ENCODE assay signal across 8 mouse cellular contexts in the genomic region with DNA sequence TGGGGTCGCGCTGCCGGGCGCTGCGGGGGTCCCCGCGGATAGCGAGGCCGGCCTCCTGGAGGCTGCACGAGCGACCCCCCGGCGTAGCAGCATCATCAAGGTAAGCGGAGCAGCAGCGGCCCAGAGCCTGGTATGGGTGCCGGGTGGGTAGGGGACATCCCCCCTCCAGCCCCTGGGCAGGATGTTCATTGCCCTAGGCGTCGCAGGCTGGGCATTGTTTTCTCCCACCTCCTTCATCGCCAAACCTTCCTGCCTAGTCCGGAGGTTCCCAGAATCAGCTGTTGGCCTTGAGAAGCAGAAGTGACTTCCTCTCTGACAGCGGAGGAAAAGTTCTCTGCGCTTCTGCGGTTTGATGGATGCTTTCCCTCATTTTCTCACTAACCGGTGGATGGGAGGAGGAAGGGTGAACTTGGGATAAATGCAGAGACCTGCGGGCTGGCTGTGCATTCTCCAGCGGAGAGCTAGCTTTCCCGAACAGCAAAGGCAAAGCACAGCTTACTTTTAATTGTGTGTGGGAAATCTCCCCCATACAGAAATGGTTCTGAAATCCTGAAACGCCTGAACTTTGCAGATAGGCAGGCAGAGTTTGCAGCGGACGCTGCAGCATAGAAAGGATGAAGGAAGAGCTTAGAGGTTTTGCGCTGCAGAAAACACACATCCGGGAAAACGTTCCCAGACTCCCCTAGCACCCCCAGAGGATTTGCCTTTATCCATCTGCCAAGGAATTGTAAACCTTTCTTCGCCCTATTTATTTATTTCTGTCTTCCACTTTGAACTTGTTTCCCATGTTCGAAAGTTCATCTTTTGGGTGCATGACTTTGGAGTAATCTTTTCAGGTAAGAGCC. TPM values are rescaled to one million over a fixed set of nuclear protein-coding genes. Genes with fewer than 3 reads are reported as not detected.
A peak's percentile ranks its signal among the peaks of the same experiment; 100 is the strongest.
DNase-seq lines count a peak whose midpoint lies in the region; ATAC-seq and TF ChIP-seq lines count a peak whose summit lies in the region.

No protein-coding gene starts in this region.

- intact Hi-C loops in heart, adult 2 months (cut with DNase I) = loop anchor here (5.0 to 10.0 kb wide), 3 partner anchors 106 to 1568 kb away; a partner anchor contains a TSS

- no peak for ATAC-seq in liver, embryonic 11.5 days (replicated peaks; ENCODE audit: low FRiP score)
- no peak for ATAC-seq in megakaryocyte-erythroid progenitor cell, adult 5-6 weeks (replicated peaks; ENCODE audit: low FRiP score, low TSS enrichment, poor library complexity, severe bottlenecking)

- peak overlapping the region; percentile 75 for H3K4me2 ChIP-seq in liver, embryonic 11.5 days

- WGBS in thymus, adult 2 months = 12% methylated on average over 35 of the region's 35 CpGs
- 4% methylated on average over 35 of the region's 35 CpGs for WGBS in heart, adult 2 months
- 5% methylated on average over 35 of the region's 35 CpGs for WGBS in liver, embryonic 11.5 days

- peak overlapping the region; percentile 70 for H3K9ac ChIP-seq in heart, adult 2 months (ENCODE audit: low read depth, low read length)
- H3K9ac ChIP-seq in liver, embryonic 11.5 days (ENCODE audit: low read depth, low read length) = no peak overlapping the region; the same call in 1 of the 2 replicates

- H3K36me3 ChIP-seq in thymus, adult 2 months (ENCODE audit: control insufficient read depth, insufficient read depth, low read length) = no peaks in the 10 kb centered on the region
- H3K36me3 ChIP-seq in heart, adult 2 months (ENCODE audit: control insufficient read depth, insufficient read depth, low read length) = no peaks in the 10 kb centered on the region
- no peaks in the 10 kb centered on the region for H3K36me3 ChIP-seq in liver, embryonic 11.5 days (ENCODE audit: control insufficient read depth, insufficient read depth, low read length)

- H3K79me2 ChIP-seq in heart, adult 2 months (replicated peaks; ENCODE audit: control insufficient read depth, insufficient read depth, low read length) = peaks cover 3% of the 10 kb centered on the region; the same call in 1 of the 2 replicates

- TF ChIP-seq CTCF in thymus, adult 2 months (IDR thresholded peaks at IDR 0.05; ENCODE audit: borderline replicate concordance, control insufficient read depth, extremely low read depth, insufficient read depth, low read length, poor library complexity) = no peak
- no peak for TF ChIP-seq CTCF in heart, adult 2 months (IDR thresholded peaks at IDR 0.05)

- H3K4me1 ChIP-seq in thymus, adult 2 months (replicated peaks; ENCODE audit: control insufficient read depth, insufficient read depth, low read length) = peaks cover 8% of the 10 kb centered on the region
- H3K4me1 ChIP-seq in heart, adult 2 months (ENCODE audit: control insufficient read depth, insufficient read depth, low read length) = no peaks in the 10 kb centered on the region; the same call in none of the 2 replicates
- peaks cover 3% of the 10 kb centered on the region; the same call in 1 of the 2 replicates for H3K4me1 ChIP-seq in liver, embryonic 11.5 days (replicated peaks; ENCODE audit: control insufficient read depth, insufficient read depth, low read length)

- peak overlapping the region; percentile 86 for H3K4me3 ChIP-seq in thymus, adult 2 months (ENCODE audit: control insufficient read depth, insufficient read depth, low read length)
- H3K4me3 ChIP-seq in heart, adult 2 months = peak overlapping the region; percentile 88
- peak overlapping the region; percentile 51 for H3K4me3 ChIP-seq in liver, embryonic 11.5 days (ENCODE audit: low read depth, low read length)

- H3K27me3 ChIP-seq in thymus, adult 2 months (ENCODE audit: control insufficient read depth, insufficient read depth, low read length) = no peaks in the 10 kb centered on the region
- no peaks in the 10 kb centered on the region for H3K27me3 ChIP-seq in heart, adult 2 months (ENCODE audit: control insufficient read depth, insufficient read depth, low read length)
- peaks cover 33% of the 10 kb centered on the region for H3K27me3 ChIP-seq in liver, embryonic 11.5 days (replicated peaks; ENCODE audit: control insufficient read depth, insufficient read depth, low read length)

- no peak overlapping the region for H3K27ac ChIP-seq in thymus, adult 2 months (ENCODE audit: control insufficient read depth, insufficient read depth, low read length)
- H3K27ac ChIP-seq in heart, adult 2 months = peak overlapping the region; percentile 75
- H3K27ac ChIP-seq in liver, embryonic 11.5 days (ENCODE audit: low read depth, low read length) = no peak overlapping the region

- H3K9me3 ChIP-seq in liver, embryonic 11.5 days (ENCODE audit: control insufficient read depth, low read length) = no peaks in the 10 kb centered on the region

- 0 out of 2 replicates have a peak, but pooled peaks have one; percentile 21 for TF ChIP-seq POLR2A in thymus, adult 2 months (IDR thresholded peaks at IDR 0.05; ENCODE audit: control insufficient read depth, extremely low read depth, insufficient read depth, low read length, poor library complexity)
- TF ChIP-seq POLR2A in heart, adult 2 months (IDR thresholded peaks at IDR 0.05; ENCODE audit: insufficient read depth, low read depth, low read length) = no peak

- no peak for TF ChIP-seq EP300 in heart, adult 2 months (IDR thresholded peaks at IDR 0.05; ENCODE audit: insufficient read depth, low read depth, low read length)

- peak; percentile 51 for DNase-seq in thymus, adult 2 months
- no peak for DNase-seq in thymus, postnatal 4 days
- peak; percentile 40 for DNase-seq in cerebellum, adult 9-11 months
- peak; percentile 35 to 54 for DNase-seq in heart, adult 2 months
- DNase-seq in kidney, adult 11 months = peak; percentile 12
- DNase-seq in liver, embryonic 11.5 days (ENCODE audit: low spot score) = peak; percentile 49
- DNase-seq in neural tube, embryonic 10.5 days (ENCODE audit: extremely low spot score, low spot score) = peak; percentile 58

RNA-seq across cellular contexts. Expression of a gene that starts 1.0 kb away (rescaled TPM):
- polyA plus RNA-seq in thymus, adult 2 months (2012; rRNA removed) = 2.7 and 3.8 TPM in 2 replicates
- total RNA-seq in heart, adult 2 months (2021) = 1 to 10 TPM; 3.0 to 3.1 TPM
- 0.86 and 1.5 TPM in 2 replicates for polyA plus RNA-seq in heart, adult 2 months (2012; rRNA removed)
- 0.63 and 0.96 TPM in 2 replicates for polyA plus RNA-seq in liver, embryonic 11.5 days (2014; fragmentation: Nextera tagmentation; extraction: Ambion mirVana)
- total RNA-seq in megakaryocyte-erythroid progenitor cell, adult 5-6 weeks (2014; fragmentation: Nextera tagmentation) = 0.07 TPM in 1 of 2 replicates, not detected in the other
- not detected in 2 replicates for total RNA-seq in megakaryocyte-erythroid progenitor cell, adult 5-6 weeks (2017)

RNA-seq across cellular contexts. Expression of a gene that starts 43.5 kb away (rescaled TPM):
- polyA plus RNA-seq in thymus, adult 2 months (2012; rRNA removed) = 0.82 and 1.3 TPM in 2 replicates
- under 1 TPM in 1 of 2 experiments, not detected in 1; 0.32 TPM for total RNA-seq in heart, adult 2 months (2021)
- not detected in 2 replicates for polyA plus RNA-seq in heart, adult 2 months (2012; rRNA removed)
- polyA plus RNA-seq in liver, embryonic 11.5 days (2014; fragmentation: Nextera tagmentation; extraction: Ambion mirVana) = 0.37 and 1.1 TPM in 2 replicates
- total RNA-seq in megakaryocyte-erythroid progenitor cell, adult 5-6 weeks (2014; fragmentation: Nextera tagmentation) = 0.40 and 1.9 TPM in 2 replicates
- total RNA-seq in megakaryocyte-erythroid progenitor cell, adult 5-6 weeks (2017) = not detected in 2 replicates
